Mouse (Mus musculus) hindbrain, embryonic 16.5 days (tissue): Measurements from ENCODE around the gene Auts2. TPM values are rescaled to one million over a fixed set of nuclear protein-coding genes. Genes with fewer than 3 reads are reported as not detected.

Source experiments
- ATAC-seq: fragments of 200-750 bp; cut with Nextera tagmentation; 2 replicates; pipeline ENCODE4 v1.8.0; 2017; ENCODE audit warnings: moderate TSS enrichment, moderate library complexity
- H3K27ac ChIP-seq: fragments of 300-500 bp; sonication (generic); 2 replicates; pipeline ENCODE4 v1.5.1; 2014; ENCODE audit warnings: low read depth, mild to moderate bottlenecking, control low read depth, low read length, moderate library complexity
- H3K27me3 ChIP-seq: fragments of 300-500 bp; sonication (generic); replicated peaks from 2 replicates; pipeline ENCODE4 v1.6.1; 2014; ENCODE audit warnings: low read length; ENCODE audit not compliant: control insufficient read depth, insufficient read depth
- H3K36me3 ChIP-seq: fragments of 300-500 bp; sonication (generic); 2 replicates; pipeline ENCODE4 v1.6.1; 2014; ENCODE audit warnings: mild to moderate bottlenecking, low read length, moderate library complexity, mixed read lengths; ENCODE audit not compliant: control insufficient read depth, insufficient read depth
- H3K4me1 ChIP-seq: fragments of 300-500 bp; sonication (generic); 2 replicates; pipeline ENCODE4 v1.6.1; 2014; ENCODE audit warnings: low read depth, low read length; ENCODE audit not compliant: control insufficient read depth, insufficient read depth
- H3K4me2 ChIP-seq: fragments of 300-500 bp; sonication (generic); 2 replicates; pipeline ENCODE4 v1.6.1; 2014; ENCODE audit warnings: mild to moderate bottlenecking, low read length, control low read depth, moderate library complexity
- H3K4me3 ChIP-seq: fragments of 300-500 bp; sonication (generic); 2 replicates; pipeline ENCODE4 v1.5.1; 2014; ENCODE audit warnings: mild to moderate bottlenecking, low read length, control low read depth, moderate library complexity
- H3K9ac ChIP-seq: fragments of 300-500 bp; sonication (generic); 2 replicates; pipeline ENCODE4 v1.6.1; 2014; ENCODE audit warnings: low read depth, mild to moderate bottlenecking, control low read depth, low read length, moderate library complexity
- H3K9me3 ChIP-seq: fragments of 300-500 bp; sonication (generic); 2 replicates; pipeline ENCODE4 v1.6.1; 2014; ENCODE audit warnings: mild to moderate bottlenecking, low read length, moderate library complexity; ENCODE audit not compliant: control insufficient read depth
- WGBS: fragments of 180-500 bp; shearing (Covaris S2); extraction: QIAGEN DNeasy Blood & Tissue Kit; methylation state at CpG from one replicate; pipeline ENCODE4 v1.1.7; 2014; 5-methylcytosine and 5-hydroxymethylcytosine counted together
- polyA plus RNA-seq: library from polyadenylated mRNA; unstranded; fragments of >200 nt; fragmentation: Nextera tagmentation; extraction: Ambion mirVana; gene quantifications from 2 replicates; pipeline ENCODE4 v1.2.1, GENCODE M21; 2015

Auts2 gene
- polyA plus RNA-seq, 1 experiment from 2014 or later, result 43.2 TPM

GRCm38 (mm10) chr5:132332521-132332920 is 210.6 kb downstream of the Auts2 start:
- no peaks in the 10 kb centered on the region for H3K36me3 ChIP-seq
- H3K4me2 ChIP-seq, result no peak overlapping the region
- H3K27me3 ChIP-seq, result no peaks in the 10 kb centered on the region
- H3K4me1 ChIP-seq, result peaks cover 17% of the 10 kb centered on the region
- ATAC-seq, result no peak
- H3K9ac ChIP-seq, result no peak overlapping the region
- H3K4me3 ChIP-seq, result no peak overlapping the region
- H3K27ac ChIP-seq, result no peak overlapping the region
- no peaks in the 10 kb centered on the region for H3K9me3 ChIP-seq
- WGBS, result 44% methylated on average over 4 of the region's 4 CpGs

- Histone ChIP-seq H3K9me3 (no peaks in the 10 kb centered on the region), H3K36me3 (no peaks in the 10 kb centered on the region), H3K27me3 (no peaks in the 10 kb centered on the region), H3K4me2 (no peak overlapping the region), H3K4me1 (peaks cover 17% of the 10 kb centered on the region), H3K9ac (no peak overlapping the region), H3K27ac (no peak overlapping the region), H3K4me3 (no peak overlapping the region)
- WGBS, result 68% methylated on average over 3 of the region's 3 CpGs
- ATAC-seq, result no peak
These were observed 213.8 kb downstream of the Auts2 start for GRCm38 (mm10) chr5:132329171-132329936.

GRCm38 (mm10) chr5:132324246-132324883 is 218.8 kb downstream of the Auts2 start:
- 26% methylated on average over 6 of the region's 6 CpGs for WGBS
- H3K4me1 ChIP-seq, result peaks cover 15% of the 10 kb centered on the region
- H3K27ac ChIP-seq, result no peak overlapping the region
- no peaks in the 10 kb centered on the region for H3K9me3 ChIP-seq
- ATAC-seq, result no peak
- no peak overlapping the region for H3K9ac ChIP-seq
- no peak overlapping the region for H3K4me2 ChIP-seq
- no peaks in the 10 kb centered on the region for H3K36me3 ChIP-seq
- H3K4me3 ChIP-seq, result no peak overlapping the region
- H3K27me3 ChIP-seq, result no peaks in the 10 kb centered on the region

GRCm38 (mm10) chr5:132323608-132324007 is 219.5 kb downstream of the Auts2 start:
- 38% methylated on average over 4 of the region's 4 CpGs for WGBS
- Histone ChIP-seq H3K36me3 (no peaks in the 10 kb centered on the region), H3K4me1 (peaks cover 15% of the 10 kb centered on the region), H3K4me3 (no peak overlapping the region), H3K27me3 (no peaks in the 10 kb centered on the region), H3K9ac (no peak overlapping the region), H3K4me2 (no peak overlapping the region), H3K27ac (no peak overlapping the region), H3K9me3 (no peaks in the 10 kb centered on the region)
- ATAC-seq, result no peak

- WGBS, result 48% methylated on average over 4 of the region's 4 CpGs
- no peak for ATAC-seq
- Histone ChIP-seq H3K4me1 (peaks cover 15% of the 10 kb centered on the region), H3K4me2 (no peak overlapping the region), H3K4me3 (no peak overlapping the region), H3K36me3 (no peaks in the 10 kb centered on the region), H3K9me3 (no peaks in the 10 kb centered on the region), H3K9ac (no peak overlapping the region), H3K27ac (no peak overlapping the region), H3K27me3 (no peaks in the 10 kb centered on the region)
These were observed 220.2 kb downstream of the Auts2 start for GRCm38 (mm10) chr5:132322971-132323370.

- WGBS, result 81% methylated on average over 9 of the region's 9 CpGs
- no peak overlapping the region for H3K9ac ChIP-seq
- no peaks in the 10 kb centered on the region for H3K36me3 ChIP-seq
- no peak overlapping the region for H3K27ac ChIP-seq
- H3K4me1 ChIP-seq, result peaks cover 7% of the 10 kb centered on the region; the same call in 1 of the 2 replicates
- H3K27me3 ChIP-seq, result no peaks in the 10 kb centered on the region
- ATAC-seq, result no peak
- H3K4me3 ChIP-seq, result no peak overlapping the region
- no peak overlapping the region for H3K4me2 ChIP-seq
- H3K9me3 ChIP-seq, result no peaks in the 10 kb centered on the region
These were observed 224.9 kb downstream of the Auts2 start for GRCm38 (mm10) chr5:132318026-132318765.

GRCm38 (mm10) chr5:132316897-132317296 is 226.2 kb downstream of the Auts2 start:
- Histone ChIP-seq H3K4me3 (no peak overlapping the region), H3K9ac (no peak overlapping the region), H3K9me3 (no peaks in the 10 kb centered on the region), H3K27me3 (no peaks in the 10 kb centered on the region), H3K36me3 (no peaks in the 10 kb centered on the region), H3K4me2 (no peak overlapping the region), H3K4me1 (no peaks in the 10 kb centered on the region; the same call in 1 of the 2 replicates), H3K27ac (no peak overlapping the region)
- 53% methylated on average over 6 of the region's 6 CpGs for WGBS
- no peak for ATAC-seq

- ATAC-seq, result peak; percentile 60; the same call in 1 of the 2 replicates
- no peaks in the 10 kb centered on the region for H3K9me3 ChIP-seq
- H3K4me1 ChIP-seq, result no peaks in the 10 kb centered on the region; the same call in 1 of the 2 replicates
- no peaks in the 10 kb centered on the region for H3K27me3 ChIP-seq
- no peaks in the 10 kb centered on the region for H3K36me3 ChIP-seq
- no peak overlapping the region for H3K4me3 ChIP-seq
- 24% methylated on average over 5 of the region's 5 CpGs for WGBS
- H3K4me2 ChIP-seq, result no peak overlapping the region
- H3K9ac ChIP-seq, result no peak overlapping the region
- H3K27ac ChIP-seq, result no peak overlapping the region
These were observed 228.8 kb downstream of the Auts2 start for GRCm38 (mm10) chr5:132314300-132314699.

GRCm38 (mm10) chr5:132307000-132307399 is 236.1 kb downstream of the Auts2 start:
- no peak overlapping the region for H3K4me2 ChIP-seq
- H3K4me3 ChIP-seq, result no peak overlapping the region
- H3K36me3 ChIP-seq, result no peaks in the 10 kb centered on the region
- no peak overlapping the region for H3K27ac ChIP-seq
- 62% methylated on average over 2 of the region's 2 CpGs for WGBS
- peaks cover 4% of the 10 kb centered on the region for H3K4me1 ChIP-seq
- no peaks in the 10 kb centered on the region for H3K9me3 ChIP-seq
- no peak for ATAC-seq
- H3K9ac ChIP-seq, result no peak overlapping the region
- H3K27me3 ChIP-seq, result no peaks in the 10 kb centered on the region
